Mouse (Mus musculus): ENCODE results near the gene Lamtor5.

- no peak for TF ChIP-seq CTCF (IDR thresholded peaks at IDR 0.05; ENCODE audit: low read depth, low read length)
- TF ChIP-seq POLR2A (IDR thresholded peaks at IDR 0.05; ENCODE audit: borderline replicate concordance, low read depth, low read length), result no peak
These were observed 28.3 kb upstream of the Lamtor5 start for GRCm38 (mm10) chr3:107250320-107250719.

All from bone marrow macrophage, adult 2 months (primary cell).